Mouse (Mus musculus) MEL (cell line): ENCODE data around the gene Arhgef5.

Source experiments
- CTCF ChIP-seq, 3 experiments: IDR thresholded peaks in 2 of 3; conservative IDR thresholded peaks in 1 of 3; 2 replicates each; pipeline ENCODE4 v1.5.1; 2011 to 2012; ENCODE audit warnings: low read length in 3 of 3, low read depth in 2 of 3, mild to moderate bottlenecking in 2 of 3, improper control_type of control experiment in 1 of 3, inconsistent platforms in 1 of 3, mixed read lengths in 1 of 3, moderate library complexity in 1 of 3; ENCODE audit not compliant: control insufficient read depth in 1 of 3, insufficient read depth in 1 of 3, poor library complexity in 1 of 3, severe bottlenecking in 1 of 3
- HCFC1 ChIP-seq: IDR thresholded peaks from 2 replicates; pipeline ENCODE4 v1.6.1; 2012; ENCODE audit warnings: low read depth, mild to moderate bottlenecking, inconsistent platforms, low read length, improper control_type of control experiment, moderate library complexity
- JUND ChIP-seq: IDR thresholded peaks from 2 replicates; pipeline ENCODE4 v1.6.1; 2011; ENCODE audit warnings: low read depth, mild to moderate bottlenecking, improper control_type of control experiment, low read length
- TBP ChIP-seq: IDR thresholded peaks from 2 replicates; pipeline ENCODE4 v1.8.0; 2011; ENCODE audit warnings: low read depth, low read length, improper control_type of control experiment
- UBTF ChIP-seq: IDR thresholded peaks from 2 replicates; pipeline ENCODE4 v1.6.1; 2012; ENCODE audit warnings: low read depth, mild to moderate bottlenecking, inconsistent platforms, low read length, improper control_type of control experiment, moderate library complexity, borderline replicate concordance; ENCODE audit not compliant: insufficient read depth
- ZC3H11A ChIP-seq: IDR thresholded peaks from 2 replicates; pipeline ENCODE4 v1.6.1; 2012; ENCODE audit warnings: low read depth, mild to moderate bottlenecking, inconsistent platforms, low read length, improper control_type of control experiment
- ZKSCAN1 ChIP-seq: IDR thresholded peaks from 2 replicates; pipeline ENCODE4 v1.6.1; 2012; ENCODE audit warnings: low read depth, mild to moderate bottlenecking, inconsistent platforms, low read length, improper control_type of control experiment, moderate library complexity

DNA sequence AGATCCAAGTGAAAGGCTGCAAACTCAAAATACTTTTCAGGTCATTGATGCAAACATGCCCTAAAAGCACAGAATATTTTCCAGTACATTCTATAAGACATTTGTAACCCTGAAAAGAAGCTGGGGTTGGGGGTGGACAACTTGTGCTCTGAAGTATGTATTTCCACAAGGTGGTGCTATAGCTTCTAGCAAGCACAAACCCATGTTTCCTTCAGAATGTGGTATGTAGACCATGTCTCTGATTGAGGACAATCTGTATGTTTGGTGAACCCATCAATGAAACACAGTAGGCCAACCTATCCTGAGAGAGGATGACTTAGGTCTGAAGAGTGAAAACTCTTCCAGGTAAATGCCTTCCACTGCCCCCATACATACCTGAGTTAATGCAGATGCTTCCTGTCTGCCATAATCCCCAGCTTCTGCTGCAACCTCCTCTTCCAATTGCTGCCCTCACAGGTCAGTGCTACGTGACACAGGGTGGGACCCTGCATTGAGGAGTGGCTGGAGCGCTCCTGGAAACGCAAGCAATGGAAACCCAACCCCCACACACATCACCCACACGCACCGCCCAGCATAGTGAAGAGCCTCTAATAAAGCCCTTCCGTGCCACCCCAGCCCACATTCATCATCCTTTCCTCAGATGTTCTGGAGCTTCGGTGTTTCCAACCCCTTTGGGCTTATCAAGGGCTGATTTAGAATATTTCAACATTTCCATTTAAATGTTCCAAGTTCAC, 11.0 kb upstream of the Arhgef5 start:
- TF ChIP-seq ZKSCAN1 (no peak), UBTF (no peak), CTCF (IDR thresholded peaks at IDR 0.05 in 2 of 3, conservative IDR thresholded peaks at IDR 0.05 in 1 of 3; ENCODE audit: control insufficient read depth in 1 of 3, insufficient read depth in 1 of 3, low read depth in 2 of 3, low read length in 3 of 3, poor library complexity in 1 of 3, severe bottlenecking in 1 of 3) (peak in 2 of 3 experiments; percentile 15 to 49; a peak in 3 of 6 replicates), TBP (no peak), ZC3H11A (peak; percentile 18; the same call in 1 of the 2 replicates), JUND (no peak), HCFC1 (no peak)
